ENCODE assay signal across 16 mouse cellular contexts in the genomic region with DNA sequence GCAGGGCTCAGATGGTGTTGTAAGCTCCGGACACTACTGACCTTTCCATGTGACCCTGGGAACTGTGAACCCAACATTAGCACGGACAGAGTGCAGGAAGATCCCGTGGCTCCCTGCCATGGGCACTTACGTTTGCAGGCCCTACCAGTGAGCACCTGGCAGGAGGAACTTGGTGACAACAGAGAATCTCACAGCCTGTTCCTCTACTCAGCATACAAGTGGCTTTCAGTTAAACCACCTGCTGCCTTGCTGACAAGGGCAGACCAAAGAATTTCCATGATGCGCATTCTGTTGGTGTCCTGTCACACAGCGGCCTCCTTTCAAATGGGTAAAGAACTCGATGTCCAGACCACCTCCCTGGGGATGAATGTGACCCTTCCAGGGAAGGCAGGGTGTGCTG. TPM values are rescaled to one million over a fixed set of nuclear protein-coding genes. Genes with fewer than 3 reads are reported as not detected.
A peak's percentile ranks its signal among the peaks of the same experiment; 100 is the strongest.
DNase-seq lines count a peak whose midpoint lies in the region; ATAC-seq and TF ChIP-seq lines count a peak whose summit lies in the region.
"Had no signal": no experiment of that assay in that cellular context is flagged by ENCODE, and none has a peak within 500 bp of the region (broad histone marks: within the 10 kb centered on the region; RNA-seq: fewer than 3 reads in every experiment).

No protein-coding gene starts in this region.

- peak; percentile 14 to 19 for DNase-seq in adrenal gland, postnatal 36 days
- no peak for DNase-seq in adrenal gland, adult 8-10 months
- peak; percentile 40 to 79 for DNase-seq in gastrocnemius, postnatal 36 days
- DNase-seq in heart, postnatal 14 days = peak; percentile 65 to 75
- DNase-seq in kidney, adult 11 months = no peak
- DNase-seq in spleen, adult 12 weeks (ENCODE audit: low spot score) = no peak
- DNase-seq: cerebellum, adult 9-11 months; kidney, postnatal 25 days; left cerebral cortex, postnatal 4 days; lung, embryonic 14.5 days; midbrain, embryonic 14.5 days had no signal

- no peak for TF ChIP-seq POLR2A in ES-Bruce4 (IDR thresholded peaks at IDR 0.05; ENCODE audit: insufficient read depth, low read length)

- H3K9ac ChIP-seq in ES-Bruce4 (ENCODE audit: low read depth, poor library complexity, severe bottlenecking) = no peak overlapping the region
- H3K9ac ChIP-seq in kidney, embryonic 15.5 days = no peak overlapping the region
- H3K9ac ChIP-seq: lung, embryonic 14.5 days; neural tube, embryonic 15.5 days had no signal

- WGBS in kidney, embryonic 15.5 days = 38% methylated on average over 7 of the region's 7 CpGs

- TF ChIP-seq EP300 in ES-Bruce4 (IDR thresholded peaks at IDR 0.05; ENCODE audit: insufficient read depth, low read depth, low read length) = peak; percentile 71

- no peak overlapping the region for H3K4me2 ChIP-seq in kidney, embryonic 15.5 days
- H3K4me2 ChIP-seq: lung, embryonic 14.5 days; neural tube, embryonic 15.5 days had no signal

- H3K36me3 ChIP-seq in ES-Bruce4 (ENCODE audit: control insufficient read depth, insufficient read depth, low read length, poor library complexity, severe bottlenecking) = no peaks in the 10 kb centered on the region
- H3K36me3 ChIP-seq in kidney, embryonic 15.5 days = no peaks in the 10 kb centered on the region
- H3K36me3 ChIP-seq: neural tube, embryonic 15.5 days had no signal

- H3K27ac ChIP-seq in ES-Bruce4 (ENCODE audit: insufficient read depth, low read length) = no peak overlapping the region
- H3K27ac ChIP-seq in kidney, embryonic 15.5 days = no peak overlapping the region
- H3K27ac ChIP-seq: neural tube, embryonic 15.5 days had no signal

- ATAC-seq in kidney, embryonic 15.5 days (replicated peaks; ENCODE audit: low FRiP score) = no peak
- ATAC-seq: hindbrain, embryonic 16.5 days had no signal

- H3K4me1 ChIP-seq in ES-Bruce4 (ENCODE audit: control insufficient read depth, insufficient read depth, low read length) = no peaks in the 10 kb centered on the region
- H3K4me1 ChIP-seq in kidney, embryonic 15.5 days = no peaks in the 10 kb centered on the region
- H3K4me1 ChIP-seq: neural tube, embryonic 15.5 days had no signal

- H3K27me3 ChIP-seq in ES-Bruce4 (ENCODE audit: control insufficient read depth, insufficient read depth, low read length, poor library complexity, severe bottlenecking) = no peaks in the 10 kb centered on the region; the same call in 1 of the 2 replicates
- H3K27me3 ChIP-seq in kidney, embryonic 15.5 days = no peaks in the 10 kb centered on the region
- H3K27me3 ChIP-seq: neural tube, embryonic 15.5 days had no signal

- intact Hi-C loops in gastrocnemius, postnatal 36 days (cut with DNase I) = no loop called here
- intact Hi-C loops in heart, postnatal 14 days (cut with DNase I) = no loop called here

- no peak overlapping the region for H3K4me3 ChIP-seq in ES-Bruce4 (ENCODE audit: low read depth, low read length)
- no peak overlapping the region for H3K4me3 ChIP-seq in kidney, embryonic 15.5 days (replicated peaks)
- H3K4me3 ChIP-seq: neural tube, embryonic 15.5 days had no signal

- no peak for TF ChIP-seq CTCF in ES-Bruce4 (IDR thresholded peaks at IDR 0.05; ENCODE audit: low read depth, low read length)

- H3K9me3 ChIP-seq in ES-Bruce4 (replicated peaks; ENCODE audit: control insufficient read depth, insufficient read depth, low read length, poor library complexity, severe bottlenecking) = no peaks in the 10 kb centered on the region
- no peaks in the 10 kb centered on the region for H3K9me3 ChIP-seq in kidney, embryonic 15.5 days (replicated peaks)
- H3K9me3 ChIP-seq: neural tube, embryonic 15.5 days had no signal

RNA-seq across cellular contexts. Expression of a gene that starts 19.3 kb away (rescaled TPM):
- not detected for total RNA-seq in adrenal gland, postnatal 36 days (2021)
- total RNA-seq in adrenal gland, adult 8-10 months (2022) = under 1 TPM in 1 of 4 experiments, not detected in 3; 0.05 TPM
- not detected in 2 replicates for polyA plus RNA-seq in ES-Bruce4 (2011; ENCODE audit: insufficient read depth, insufficient read length, low read depth, missing spikeins)
- 1,000 to 10,000 TPM; 1,458 to 1,785 TPM for total RNA-seq in gastrocnemius, postnatal 36 days (2021)
- total RNA-seq in heart, postnatal 14 days (2021) = 100 to 1,000 TPM; 173 to 219 TPM
- 0.64 and 1.0 TPM in 2 replicates for polyA plus RNA-seq in kidney, embryonic 15.5 days (2015; fragmentation: Nextera tagmentation; extraction: Ambion mirVana)
- polyA plus RNA-seq: lung, embryonic 14.5 days; small intestine, adult 2 months had no signal

RNA-seq across cellular contexts. Expression of a gene that starts 37.4 kb away (rescaled TPM):
- 10 to 100 TPM; 37.0 to 48.8 TPM for total RNA-seq in adrenal gland, postnatal 36 days (2021)
- 10 to 100 TPM; 33.1 to 50.4 (median 42.2) TPM for total RNA-seq in adrenal gland, adult 8-10 months (2022)
- polyA plus RNA-seq in ES-Bruce4 (2011; ENCODE audit: insufficient read depth, insufficient read length, low read depth, missing spikeins) = 21.5 and 23.3 TPM in 2 replicates
- total RNA-seq in gastrocnemius, postnatal 36 days (2021) = 1 to 10 TPM; 5.9 to 7.4 TPM
- 10 to 100 TPM; 24.3 to 27.8 TPM for total RNA-seq in heart, postnatal 14 days (2021)
- 22.2 and 23.4 TPM in 2 replicates for polyA plus RNA-seq in kidney, embryonic 15.5 days (2015; fragmentation: Nextera tagmentation; extraction: Ambion mirVana)

RNA-seq across cellular contexts. Expression of a gene that starts 38.2 kb away (rescaled TPM):
- total RNA-seq in adrenal gland, postnatal 36 days (2021) = not detected
- total RNA-seq in adrenal gland, adult 8-10 months (2022) = under 1 TPM in 1 of 4 experiments, not detected in 3; 0.75 TPM
- polyA plus RNA-seq in ES-Bruce4 (2011; ENCODE audit: insufficient read depth, insufficient read length, low read depth, missing spikeins) = not detected in 2 replicates
- not detected for total RNA-seq in gastrocnemius, postnatal 36 days (2021)
- total RNA-seq in heart, postnatal 14 days (2021) = under 1 TPM in 1 of 2 experiments, not detected in 1; 0.86 TPM
- polyA plus RNA-seq in kidney, embryonic 15.5 days (2015; fragmentation: Nextera tagmentation; extraction: Ambion mirVana) = not detected in 2 replicates
- polyA plus RNA-seq: hindbrain, embryonic 16.5 days; lung, embryonic 14.5 days; midbrain, embryonic 14.5 days; neural tube, embryonic 15.5 days; small intestine, adult 2 months had no signal

Comparison
In these comparisons a context has a peak if more than half of its experiments do, and no peak if none do; other contexts are left out.
1. DNase-seq: peak in adrenal gland, postnatal 36 days (2 of 2), gastrocnemius, postnatal 36 days (2 of 2) and heart, postnatal 14 days (2 of 2); none in adrenal gland, adult 8-10 months (single experiment), kidney, adult 11 months (single experiment) and spleen, adult 12 weeks (single experiment).
2. RNA of a gene that starts 19.3 kb away (total RNA-seq): 1,458 to 1,785 TPM in gastrocnemius, postnatal 36 days and 173 to 219 TPM in heart, postnatal 14 days; not detected in adrenal gland, postnatal 36 days and 0.05 TPM in adrenal gland, adult 8-10 months; every median in the first group is over 100 times any median in the second.